Mouse (Mus musculus) bone marrow, adult 2 months (tissue): ENCODE measurements around the gene Herc1. TPM values are rescaled to one million over a fixed set of nuclear protein-coding genes. Genes with fewer than 3 reads are reported as not detected.
A peak's percentile ranks its signal among the peaks of the same experiment; 100 is the strongest.

ENCODE experiments used
- H3K27ac ChIP-seq: fragments of 200-500 bp; 2 replicates; pipeline ENCODE4 v1.5.1; 2012; ENCODE audit warnings: low read depth, mild to moderate bottlenecking, control low read depth, inconsistent platforms, low read length; ENCODE audit not compliant: control insufficient read depth, poor library complexity, insufficient read depth
- H3K4me1 ChIP-seq: fragments of 200-500 bp; 2 replicates; pipeline ENCODE4 v1.6.1; 2011; ENCODE audit warnings: low read length; ENCODE audit not compliant: control insufficient read depth, insufficient read depth
- H3K4me3 ChIP-seq: fragments of 200-500 bp; replicated peaks from 2 replicates; pipeline ENCODE3; 2011; ENCODE audit warnings: mild to moderate bottlenecking, low read depth, low read length, control low read depth; ENCODE audit not compliant: control insufficient read depth
- CTCF ChIP-seq: fragments of 200-500 bp; IDR thresholded peaks from 2 replicates; pipeline ENCODE4 v1.5.1; 2011; ENCODE audit warnings: low read length, control low read depth; ENCODE audit not compliant: control insufficient read depth, insufficient read depth
- POLR2A ChIP-seq: fragments of 200-500 bp; IDR thresholded peaks from 2 replicates; pipeline ENCODE4 v1.6.1; 2011; ENCODE audit warnings: low read depth, mild to moderate bottlenecking, control low read depth, low read length, borderline replicate concordance; ENCODE audit not compliant: control insufficient read depth
- WGBS: fragments of 180-500 bp; shearing (Covaris S2); methylation state at CpG from one replicate; pipeline ENCODE4 v1.1.7; 2018; 5-methylcytosine and 5-hydroxymethylcytosine counted together
- polyA plus RNA-seq: library from polyadenylated mRNA; stranded (reverse); fragments of >200 nt; gene quantifications from 2 replicates; pipeline ENCODE4 v1.2.4, GENCODE M21; 2011; ENCODE audit warnings: low replicate concordance; ENCODE audit not compliant: missing spikeins, insufficient read depth, insufficient read length

Herc1 gene
- polyA plus RNA-seq = 37.8 and 47.3 TPM in 2 replicates

GRCm38 (mm10) chr9:66349860-66350787, at the start of gene Herc1:
Gene Herc1, plus strand, starts transcription at chr9:66350450.
- no peak for TF ChIP-seq CTCF
- peak; percentile 73 for TF ChIP-seq POLR2A
- peaks cover 3% of the 10 kb centered on the region for H3K4me1 ChIP-seq
- H3K4me3 ChIP-seq = peak within 1 kb of the TSS; percentile 80
- H3K27ac ChIP-seq = peak within 1 kb of the TSS; percentile 98
- WGBS = under 1% methylated on average over 85 of the region's 85 CpGs

- TF ChIP-seq CTCF (no peak), POLR2A (no peak)
- 79% methylated on average over 3 of the region's 3 CpGs for WGBS
- no peak overlapping the region for H3K4me3 ChIP-seq
- no peak overlapping the region for H3K27ac ChIP-seq
- H3K4me1 ChIP-seq = peaks cover 4% of the 10 kb centered on the region
Observed at GRCm38 (mm10) chr9:66304320-66305090, 45.7 kb upstream of the Herc1 start.

- TF ChIP-seq POLR2A (no peak), CTCF (no peak)
- Histone ChIP-seq H3K4me3 (peak overlapping the region; percentile 90), H3K4me1 (peaks cover 4% of the 10 kb centered on the region), H3K27ac (peak overlapping the region; percentile 75)
- 20% methylated on average over 25 of the region's 25 CpGs for WGBS
Observed at GRCm38 (mm10) chr9:66305121-66306112, 44.8 kb upstream of the Herc1 start.

GRCm38 (mm10) chr9:66306414-66306813, 43.8 kb upstream of the Herc1 start:
- WGBS = 77% methylated on average over 3 of the region's 3 CpGs
- H3K27ac ChIP-seq = no peak overlapping the region
- H3K4me3 ChIP-seq = no peak overlapping the region
- peaks cover 4% of the 10 kb centered on the region for H3K4me1 ChIP-seq
- no peak for TF ChIP-seq POLR2A
- TF ChIP-seq CTCF = no peak

GRCm38 (mm10) chr9:66307341-66307740, 42.9 kb upstream of the Herc1 start:
- Histone ChIP-seq H3K4me3 (no peak overlapping the region), H3K27ac (no peak overlapping the region), H3K4me1 (peaks cover 4% of the 10 kb centered on the region)
- TF ChIP-seq CTCF = no peak
- no peak for TF ChIP-seq POLR2A
- 60% methylated on average over 2 of the region's 2 CpGs for whole genome bisulfite sequencing

GRCm38 (mm10) chr9:66308741-66309140, 41.5 kb upstream of the Herc1 start:
- WGBS = 81% methylated on average over 4 of the region's 4 CpGs
- H3K4me3 ChIP-seq = no peak overlapping the region
- H3K4me1 ChIP-seq = peaks cover 4% of the 10 kb centered on the region
- H3K27ac ChIP-seq = no peak overlapping the region
- TF ChIP-seq POLR2A (no peak), CTCF (no peak)

- Histone ChIP-seq H3K27ac (no peak overlapping the region), H3K4me1 (no peaks in the 10 kb centered on the region), H3K4me3 (no peak overlapping the region)
- TF ChIP-seq CTCF (no peak), POLR2A (no peak)
- WGBS = 71% methylated on average over 3 of the region's 3 CpGs
Observed at GRCm38 (mm10) chr9:66311458-66311857, 38.8 kb upstream of the Herc1 start.

GRCm38 (mm10) chr9:66316603-66317002, 33.6 kb upstream of the Herc1 start:
- WGBS = 84% methylated on average over 2 of the region's 2 CpGs
- no peaks in the 10 kb centered on the region for H3K4me1 ChIP-seq

More at GRCm38 (mm10) chr9:66316603-66317002, 33.6 kb upstream of the Herc1 start:
- no peak overlapping the region for H3K4me3 ChIP-seq
- H3K27ac ChIP-seq = no peak overlapping the region
- TF ChIP-seq CTCF (no peak), POLR2A (no peak)
